Mouse (Mus musculus) heart, embryonic 15.5 days (tissue): Measurements from ENCODE around the gene Lnp1. TPM values are rescaled to one million over a fixed set of nuclear protein-coding genes. Genes with fewer than 3 reads are reported as not detected.

ENCODE experiments used
- ATAC-seq: fragments of 200-750 bp; cut with Nextera tagmentation; replicated peaks from 2 replicates; pipeline ENCODE4 v1.8.0; 2017; ENCODE audit warnings: low read depth, moderate TSS enrichment; ENCODE audit not compliant: insufficient number of reproducible peaks, insufficient read depth, low FRiP score
- H3K27ac ChIP-seq: fragments of 300-500 bp; sonication (generic); 2 replicates; pipeline ENCODE4 v1.5.1; 2015; ENCODE audit warnings: mild to moderate bottlenecking, inconsistent platforms
- H3K27me3 ChIP-seq: fragments of 300-500 bp; sonication (generic); 2 replicates; pipeline ENCODE4 v1.6.1; 2015; ENCODE audit warnings: inconsistent platforms
- H3K36me3 ChIP-seq: fragments of 300-500 bp; sonication (generic); 2 replicates; pipeline ENCODE4 v1.6.1; 2015; ENCODE audit warnings: mild to moderate bottlenecking, inconsistent platforms
- H3K4me1 ChIP-seq: fragments of 300-500 bp; sonication (generic); replicated peaks from 2 replicates; pipeline ENCODE4 v1.6.1; 2015; ENCODE audit warnings: inconsistent platforms
- H3K4me2 ChIP-seq: fragments of 300-500 bp; sonication (generic); 2 replicates; pipeline ENCODE4 v1.6.1; 2015; ENCODE audit warnings: inconsistent platforms, mild to moderate bottlenecking, moderate library complexity
- H3K4me3 ChIP-seq: fragments of 300-500 bp; sonication (generic); 2 replicates; pipeline ENCODE4 v1.5.1; 2015; ENCODE audit warnings: mild to moderate bottlenecking, inconsistent platforms
- H3K9ac ChIP-seq: fragments of 300-500 bp; sonication (generic); 2 replicates; pipeline ENCODE4 v1.6.1; 2015; ENCODE audit warnings: mild to moderate bottlenecking, inconsistent platforms
- H3K9me3 ChIP-seq: fragments of 300-500 bp; sonication (generic); replicated peaks from 2 replicates; pipeline ENCODE4 v1.6.1; 2016; ENCODE audit warnings: inconsistent platforms
- WGBS: fragments of 180-500 bp; shearing (Covaris S2); methylation state at CpG from one replicate; pipeline ENCODE4 v1.1.7; 2015; ENCODE audit warnings: mixed read lengths; 5-methylcytosine and 5-hydroxymethylcytosine counted together
- polyA plus RNA-seq: library from polyadenylated mRNA; unstranded; fragments of >200 nt; fragmentation: Nextera tagmentation; extraction: Ambion mirVana; gene quantifications from 2 replicates; pipeline ENCODE4 v1.2.1, GENCODE M21; 2015

The Lnp1 gene
- polyA plus RNA-seq, 1 experiment from 2014 or later, result 0.78 TPM

DNA sequence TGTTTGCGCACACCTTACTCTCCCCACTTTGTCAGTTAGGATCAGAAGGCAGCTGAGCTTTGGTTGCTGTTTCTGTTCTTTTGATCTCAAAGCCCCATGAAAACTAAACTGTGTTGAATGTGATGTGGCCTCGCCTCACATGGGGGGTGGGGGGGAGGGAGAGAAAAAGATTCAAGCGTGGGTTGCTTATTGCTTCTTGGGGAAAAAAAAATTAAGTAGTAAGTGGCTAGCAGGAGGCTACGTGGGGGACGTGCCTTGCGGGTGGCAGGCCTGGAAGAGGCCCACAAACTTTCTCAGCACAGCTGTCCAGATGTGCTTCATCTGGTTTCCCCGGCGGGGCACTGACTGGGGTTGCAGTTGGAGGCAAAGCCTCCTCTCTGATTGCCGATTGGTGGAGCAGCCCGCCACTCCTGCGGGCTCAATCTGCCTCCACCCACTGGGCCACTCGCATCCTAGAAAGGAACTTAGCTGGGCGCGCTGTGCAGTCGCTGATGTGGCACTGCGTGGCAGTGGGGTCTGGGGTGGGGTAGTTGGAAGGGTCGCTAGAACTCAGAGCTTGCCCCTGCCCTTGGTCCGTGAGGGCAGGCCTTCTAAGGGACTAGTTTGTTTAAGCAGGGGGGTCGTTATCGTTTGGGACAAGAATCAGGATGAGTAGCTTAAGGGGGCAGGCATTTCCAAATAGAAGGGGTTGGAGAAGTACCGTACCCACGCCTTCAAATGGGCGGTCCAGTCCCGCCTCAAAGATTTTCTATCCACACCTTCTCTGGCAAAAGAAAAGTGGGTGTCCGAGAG, 41.8 kb downstream of the Lnp1 start, which contains the start of gene Tmem45a:
Tmem45a (minus strand) TSS at position 343 of the 792 bp plus-strand sequence.
- peak within 1 kb of the TSS; percentile 58 for H3K4me3 ChIP-seq
- no peaks in the 10 kb centered on the region for H3K36me3 ChIP-seq
- peak within 1 kb of the TSS; percentile 37; the same call in 1 of the 2 replicates for H3K9ac ChIP-seq
- peaks cover 3% of the 10 kb centered on the region; the same call in 1 of the 2 replicates for H3K4me1 ChIP-seq
- ATAC-seq, result peak; percentile 97
- no peaks in the 10 kb centered on the region for H3K9me3 ChIP-seq
- H3K4me2 ChIP-seq, result peak within 1 kb of the TSS; percentile 75
- WGBS, result 2% methylated on average over 25 of the region's 25 CpGs
- H3K27ac ChIP-seq, result peak within 1 kb of the TSS; percentile 33
- H3K27me3 ChIP-seq, result no peaks in the 10 kb centered on the region

DNA sequence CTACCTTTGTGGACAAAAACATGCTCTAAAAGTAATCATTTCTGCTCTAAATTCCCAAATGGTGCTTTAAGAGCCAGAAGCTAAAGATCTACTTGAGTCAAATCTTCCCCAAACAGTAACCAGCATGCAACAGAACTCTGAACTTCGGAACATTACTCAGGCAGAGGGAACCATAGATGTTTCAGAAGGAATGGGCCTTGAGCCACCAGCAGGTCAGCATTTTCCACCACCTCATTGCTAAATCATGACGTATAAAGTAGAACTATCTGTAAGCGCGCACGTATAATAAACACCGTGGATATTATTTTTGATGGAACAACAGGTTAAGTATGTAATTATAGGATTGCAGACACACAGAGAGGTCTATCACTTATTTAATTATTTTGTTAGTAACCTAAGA, 43.0 kb downstream of the Lnp1 start:
- H3K9me3 ChIP-seq, result no peaks in the 10 kb centered on the region
- 86% methylated on average over 6 of the region's 6 CpGs for WGBS
- H3K4me3 ChIP-seq, result no peak overlapping the region
- no peak overlapping the region for H3K27ac ChIP-seq
- H3K4me1 ChIP-seq, result peaks cover 3% of the 10 kb centered on the region; the same call in 1 of the 2 replicates
- ATAC-seq, result no peak
- no peak overlapping the region for H3K9ac ChIP-seq
- no peaks in the 10 kb centered on the region for H3K36me3 ChIP-seq
- no peaks in the 10 kb centered on the region for H3K27me3 ChIP-seq
- H3K4me2 ChIP-seq, result peak overlapping the region; percentile 29; the same call in 1 of the 2 replicates

DNA sequence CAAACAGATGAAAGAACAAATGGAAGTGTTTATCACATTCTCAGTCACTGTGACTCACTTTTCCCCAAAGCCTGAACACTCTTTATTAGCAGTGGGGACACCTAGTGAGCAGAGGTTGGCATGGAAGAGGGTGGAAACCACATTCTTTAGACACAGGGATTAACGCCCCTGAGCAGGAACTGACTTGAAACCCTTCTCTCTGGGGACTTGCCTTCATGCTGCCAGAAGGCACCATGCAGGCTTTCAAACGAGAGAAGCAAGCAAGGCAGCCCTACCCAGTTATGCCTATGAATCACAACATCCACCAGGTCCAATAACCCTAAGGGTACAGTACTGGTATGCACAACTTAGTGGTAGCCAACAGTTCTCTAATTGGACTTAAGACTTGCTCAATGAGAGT, 54.5 kb downstream of the Lnp1 start:
- no peak overlapping the region for H3K4me3 ChIP-seq
- no peaks in the 10 kb centered on the region for H3K36me3 ChIP-seq
- H3K4me1 ChIP-seq, result no peaks in the 10 kb centered on the region
- H3K9ac ChIP-seq, result no peak overlapping the region
- no peak overlapping the region for H3K4me2 ChIP-seq
- H3K27ac ChIP-seq, result no peak overlapping the region
- H3K9me3 ChIP-seq, result no peaks in the 10 kb centered on the region
- no peak for ATAC-seq
- H3K27me3 ChIP-seq, result no peaks in the 10 kb centered on the region
- WGBS, result 33% methylated on average over 2 of the region's 2 CpGs

DNA sequence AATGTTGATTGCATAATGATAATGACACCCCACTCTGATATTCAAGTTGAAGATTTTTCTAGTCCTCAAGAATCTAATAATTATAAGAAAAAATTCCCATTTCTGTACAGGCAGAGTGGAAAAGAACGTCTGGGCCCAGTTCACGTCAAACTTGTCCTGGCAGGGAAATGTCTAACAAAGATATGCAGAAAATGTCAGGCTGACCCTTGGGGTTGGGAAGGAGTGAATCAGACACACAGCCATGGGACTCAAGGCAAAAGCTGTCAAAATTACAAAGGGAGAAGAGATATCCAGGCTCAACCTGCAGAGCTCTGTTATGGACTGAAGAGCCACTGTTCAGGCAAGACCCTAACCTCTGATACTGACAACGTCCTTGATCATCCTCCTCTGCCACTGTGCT, 57.4 kb downstream of the Lnp1 start:
- no peak overlapping the region for H3K4me3 ChIP-seq
- no peaks in the 10 kb centered on the region for H3K36me3 ChIP-seq
- H3K9ac ChIP-seq, result no peak overlapping the region
- ATAC-seq, result no peak
- H3K4me1 ChIP-seq, result no peaks in the 10 kb centered on the region
- H3K4me2 ChIP-seq, result no peak overlapping the region
- H3K9me3 ChIP-seq, result no peaks in the 10 kb centered on the region
- 46% methylated on average over 3 of the region's 3 CpGs for WGBS
- no peak overlapping the region for H3K27ac ChIP-seq
- H3K27me3 ChIP-seq, result no peaks in the 10 kb centered on the region

DNA sequence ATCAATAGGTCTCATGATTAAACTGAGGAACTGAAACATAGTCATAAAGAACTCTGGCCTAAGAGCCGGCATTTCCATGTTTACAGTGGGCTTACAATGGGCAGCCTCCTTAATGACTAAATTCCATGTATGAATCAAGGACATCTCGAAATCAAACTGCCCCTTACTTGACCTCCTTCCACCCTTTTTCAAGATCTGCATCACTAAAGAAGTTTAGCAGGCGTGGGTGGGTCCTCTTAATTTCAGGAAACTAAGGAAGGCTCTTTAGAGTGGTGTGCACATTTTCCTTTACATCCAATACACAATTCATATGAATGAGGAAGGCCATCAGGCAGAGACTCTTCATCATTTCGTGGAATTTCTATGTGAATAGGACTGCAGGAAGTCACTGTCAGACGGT, 59.5 kb downstream of the Lnp1 start:
- no peak overlapping the region for H3K9ac ChIP-seq
- no peak overlapping the region for H3K27ac ChIP-seq
- no peaks in the 10 kb centered on the region for H3K36me3 ChIP-seq
- no peak overlapping the region for H3K4me3 ChIP-seq
- H3K4me1 ChIP-seq, result no peaks in the 10 kb centered on the region
- 80% methylated on average over 5 of the region's 5 CpGs for WGBS
- H3K27me3 ChIP-seq, result no peaks in the 10 kb centered on the region
- H3K4me2 ChIP-seq, result no peak overlapping the region
- ATAC-seq, result no peak
- no peaks in the 10 kb centered on the region for H3K9me3 ChIP-seq

DNA sequence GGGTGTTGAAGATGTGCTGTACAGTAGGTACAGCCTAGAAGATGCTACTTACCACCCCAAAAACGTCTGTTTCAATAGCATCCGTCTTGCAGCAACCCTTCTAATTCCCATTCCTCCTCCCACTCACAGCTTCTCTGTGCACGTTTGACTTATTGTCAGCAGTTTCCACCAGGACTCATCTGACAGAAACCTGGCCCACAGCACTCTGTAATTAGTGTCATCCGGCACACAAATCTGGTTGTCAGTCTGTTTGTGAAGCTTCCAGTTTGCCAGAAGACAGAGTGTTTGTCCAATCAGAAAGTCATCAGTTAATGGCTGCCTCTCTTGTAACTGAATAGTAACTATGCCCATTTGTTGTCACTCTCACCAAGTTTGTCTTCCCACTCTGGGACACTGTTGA, 60.3 kb downstream of the Lnp1 start:
- Histone ChIP-seq H3K4me1 (no peaks in the 10 kb centered on the region), H3K27me3 (no peaks in the 10 kb centered on the region), H3K4me2 (no peak overlapping the region), H3K9ac (no peak overlapping the region), H3K36me3 (no peaks in the 10 kb centered on the region), H3K4me3 (no peak overlapping the region), H3K27ac (no peak overlapping the region), H3K9me3 (no peaks in the 10 kb centered on the region)
- WGBS, result 51% methylated on average over 4 of the region's 4 CpGs
- no peak for ATAC-seq

Other genes starting within 250 kb of the Lnp1 start
- gene Tfg, start 210.6 kb downstream of the Lnp1 start, polyA plus RNA-seq, result 113 and 119 TPM in 2 replicates
- not detected in 2 replicates for gene Adgrg7, start 132.2 kb downstream of the Lnp1 start, polyA plus RNA-seq
- 16.0 and 19.7 TPM in 2 replicates for gene Tmem45a, start 41.9 kb downstream of the Lnp1 start, polyA plus RNA-seq
- gene Tmem45a2, start 143.3 kb upstream of the Lnp1 start, polyA plus RNA-seq, result 0.11 and 0.15 TPM in 2 replicates
- 36.4 and 38.5 TPM in 2 replicates for gene Tomm70a, start 193.6 kb upstream of the Lnp1 start, polyA plus RNA-seq
- gene Nit2, start 239.3 kb upstream of the Lnp1 start, polyA plus RNA-seq, result 45.8 and 49.5 TPM in 2 replicates